Mouse (Mus musculus) ES-E14 (cell line): ENCODE results near the gene Gipc1. TPM values are rescaled to one million over a fixed set of nuclear protein-coding genes. Genes with fewer than 3 reads are reported as not detected.

ENCODE experiments used
- DNase-seq: peaks from one replicate; pipeline ENCODE4 v3.0.0-alpha.2; 2013; ENCODE audit warnings: low read depth, low spot score
- H3K27ac ChIP-seq: 2 replicates; pipeline ENCODE4 v1.5.1; 2012; ENCODE audit warnings: low read depth, mild to moderate bottlenecking, low read length, moderate library complexity, mixed read lengths; ENCODE audit not compliant: poor library complexity, insufficient read depth, severe bottlenecking
- H3K36me3 ChIP-seq: 2 replicates; pipeline ENCODE4 v1.6.1; 2012; ENCODE audit warnings: mild to moderate bottlenecking, low read length, moderate library complexity, mixed read lengths; ENCODE audit not compliant: control insufficient read depth, poor library complexity, insufficient read depth, severe bottlenecking
- H3K4me1 ChIP-seq, 2 experiments: fragments of 150-350 bp in 1 of 2; sonication (generic) in 1 of 2; 2 replicates each; pipeline ENCODE4 v1.6.1; 2012; ENCODE audit warnings: low read length in 2 of 2, mild to moderate bottlenecking in 1 of 2, mixed read lengths in 1 of 2; ENCODE audit not compliant: control insufficient read depth in 2 of 2, insufficient read depth in 2 of 2, poor library complexity in 1 of 2
- H3K4me3 ChIP-seq, 2 experiments: fragments of 150-350 bp in 1 of 2; sonication (generic) in 1 of 2; 2 replicates each; pipeline ENCODE4 v1.5.1; 2012; ENCODE audit warnings: low read length in 2 of 2, low read depth in 1 of 2, mild to moderate bottlenecking in 1 of 2, mixed read lengths in 1 of 2; ENCODE audit not compliant: insufficient read depth in 1 of 2, poor library complexity in 1 of 2, severe bottlenecking in 1 of 2
- H3K9ac ChIP-seq: 2 replicates; pipeline ENCODE4 v1.6.1; 2012; ENCODE audit warnings: low read depth, mild to moderate bottlenecking, low read length, mixed read lengths; ENCODE audit not compliant: poor library complexity, insufficient read depth, severe bottlenecking
- H3K9me3 ChIP-seq: fragments of 150-350 bp; sonication (generic); 2 replicates; pipeline ENCODE4 v1.6.1; 2012; ENCODE audit warnings: low read depth, mild to moderate bottlenecking, low read length; ENCODE audit not compliant: control insufficient read depth, insufficient read depth
- CHD2 ChIP-seq: IDR thresholded peaks from 2 replicates; pipeline ENCODE4 v1.6.1; 2014; ENCODE audit warnings: mild to moderate bottlenecking, low read depth, low read length, inconsistent platforms
- HCFC1 ChIP-seq: IDR thresholded peaks from 2 replicates; pipeline ENCODE4 v1.6.1; 2012; ENCODE audit warnings: low read length, inconsistent platforms, borderline replicate concordance; ENCODE audit not compliant: insufficient read depth
- MAFK ChIP-seq: IDR thresholded peaks from 2 replicates; pipeline ENCODE4 v1.6.1; 2014; ENCODE audit warnings: mild to moderate bottlenecking, low read depth, low read length, inconsistent platforms; ENCODE audit not compliant: insufficient read depth
- ZC3H11A ChIP-seq: IDR thresholded peaks from 2 replicates; pipeline ENCODE4 v1.6.1; 2012; ENCODE audit warnings: low read depth, mild to moderate bottlenecking, inconsistent platforms, low read length, borderline replicate concordance
- ZNF384 ChIP-seq: IDR thresholded peaks from 2 replicates; pipeline ENCODE4 v1.6.1; 2012; ENCODE audit warnings: low read depth, low read length, inconsistent platforms
- in situ Hi-C, 2 experiments: fragments of 600-800 bp; cut with MboI; formaldehyde crosslinking; loops; one replicate each; pipeline ENCODE4 v1.15.1; 2025; ENCODE audit warnings: low sequenced_read_pairs in 2 of 2, inconsistent platforms in 1 of 2; ENCODE audit not compliant: unreplicated experiment in 2 of 2
- total RNA-seq: library from RNA; depleted of rRNA; stranded (reverse); fragments of 300-350 nt; gene quantifications from 2 replicates; pipeline ENCODE4 v1.2.3, GENCODE M21; 2012

Gene Gipc1
- total RNA-seq, 1 experiment: 73.7 TPM

- TF ChIP-seq HCFC1 (no peak), ZNF384 (no peak), CHD2 (no peak), ZC3H11A (no peak), MAFK (no peak)
- Histone ChIP-seq H3K4me1 (peaks cover 3 to 23% of the 10 kb centered on the region in 2 experiments; a peak in 3 of 4 replicates), H3K4me3 (no peak overlapping the region), H3K27ac (peak overlapping the region; percentile 45; the same call in 1 of the 2 replicates), H3K9ac (no peak overlapping the region), H3K9me3 (no peaks in the 10 kb centered on the region), H3K36me3 (peaks cover 2% of the 10 kb centered on the region; the same call in 1 of the 2 replicates)
- in situ Hi-C loops: no loop called here
- DNase-seq: no peak
Observed at GRCm38 (mm10) chr8:83656484-83657246, 4.2 kb downstream of the Gipc1 start.

DNA sequence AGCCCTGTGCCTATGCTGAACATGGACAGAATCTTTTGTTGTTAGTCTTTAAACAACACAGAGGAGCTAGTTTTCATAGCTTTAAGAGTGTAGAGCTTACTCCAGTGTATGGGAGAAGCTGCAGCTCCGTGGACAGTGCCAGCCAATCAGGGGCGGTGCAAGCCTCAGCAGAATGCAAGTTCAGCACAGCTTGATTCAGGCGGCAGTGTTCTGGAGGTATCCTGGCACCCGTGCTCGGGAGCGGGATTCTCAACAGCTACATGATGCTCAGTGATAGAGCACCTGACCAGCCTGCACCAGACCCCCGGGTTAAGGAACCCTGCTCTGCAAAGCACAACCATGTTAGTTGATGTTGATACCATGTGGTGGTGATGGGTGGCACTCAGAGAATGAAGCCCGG, 8.1 kb downstream of the Gipc1 start:
- no peak for TF ChIP-seq ZC3H11A
- no peak for TF ChIP-seq HCFC1
- TF ChIP-seq CHD2: no peak
- no peak for TF ChIP-seq MAFK
- TF ChIP-seq ZNF384: no peak
- no peak overlapping the region; the same call in 1 of the 2 replicates for H3K9ac ChIP-seq
- peaks cover 0 to 28% of the 10 kb centered on the region in 2 experiments; a peak in 2 of 4 replicates for H3K4me1 ChIP-seq
- peaks cover 8% of the 10 kb centered on the region; the same call in 1 of the 2 replicates for H3K36me3 ChIP-seq
- no peak for DNase-seq
- in situ Hi-C loops: no loop called here
- no peak overlapping the region for H3K27ac ChIP-seq
- H3K9me3 ChIP-seq: no peaks in the 10 kb centered on the region
- peak overlapping the region in 1 of 2 experiments; percentile 11; a peak in 1 of 4 replicates for H3K4me3 ChIP-seq

GRCm38 (mm10) chr8:83660995-83661680, 8.7 kb downstream of the Gipc1 start:
- H3K36me3 ChIP-seq: peaks cover 8% of the 10 kb centered on the region; the same call in 1 of the 2 replicates
- peak overlapping the region; percentile 38; the same call in 1 of the 2 replicates for H3K9ac ChIP-seq
- H3K9me3 ChIP-seq: no peaks in the 10 kb centered on the region
- H3K4me3 ChIP-seq: peak overlapping the region in 1 of 2 experiments; percentile 11; a peak in 2 of 4 replicates
- H3K27ac ChIP-seq: no peak overlapping the region
- TF ChIP-seq ZC3H11A (no peak), MAFK (no peak), CHD2 (no peak), ZNF384 (no peak), HCFC1 (no peak)
- in situ Hi-C loops: no loop called here
- no peak for DNase-seq
- H3K4me1 ChIP-seq: peaks cover 0 to 28% of the 10 kb centered on the region in 2 experiments; a peak in 2 of 4 replicates

GRCm38 (mm10) chr8:83662421-83662826, 9.9 kb downstream of the Gipc1 start:
- H3K36me3 ChIP-seq: peaks cover 8% of the 10 kb centered on the region; the same call in 1 of the 2 replicates
- peak; percentile 91 for DNase-seq
- in situ Hi-C loops: no loop called here
- no peaks in the 10 kb centered on the region for H3K9me3 ChIP-seq
- H3K4me3 ChIP-seq: no peak overlapping the region
- no peak overlapping the region for H3K27ac ChIP-seq
- H3K9ac ChIP-seq: no peak overlapping the region
- peaks cover 0 to 30% of the 10 kb centered on the region in 2 experiments; a peak in 2 of 4 replicates for H3K4me1 ChIP-seq
- TF ChIP-seq MAFK: no peak
- TF ChIP-seq CHD2: no peak
- TF ChIP-seq HCFC1: no peak
- no peak for TF ChIP-seq ZNF384
- no peak for TF ChIP-seq ZC3H11A
